Mouse (Mus musculus): ENCODE results near the gene Ttc6.

Ttc6 gene

GRCm38 (mm10) chr12:57545371-57546241, 18.3 kb upstream of the Ttc6 start:
- no peak for DNase-seq

- no peak for DNase-seq
Observed at GRCm38 (mm10) chr12:57546415-57547201, 17.3 kb upstream of the Ttc6 start, which contains the start of gene Foxa1. Gene Foxa1 (minus strand): TSS chr12:57546916.

GRCm38 (mm10) chr12:57547890-57548289, 16.0 kb upstream of the Ttc6 start:
- DNase-seq = no peak

GRCm38 (mm10) chr12:57548352-57548980, 15.4 kb upstream of the Ttc6 start:
- no peak for DNase-seq

GRCm38 (mm10) chr12:57548981-57549666, 14.8 kb upstream of the Ttc6 start:
- DNase-seq = no peak

- DNase-seq = no peak
Observed at GRCm38 (mm10) chr12:57549667-57550160, 14.2 kb upstream of the Ttc6 start.

- DNase-seq = no peak
Observed at GRCm38 (mm10) chr12:57550181-57550808, 13.6 kb upstream of the Ttc6 start.

GRCm38 (mm10) chr12:57550881-57551280, 13.0 kb upstream of the Ttc6 start:
- DNase-seq = no peak

GRCm38 (mm10) chr12:57552286-57552685, 11.6 kb upstream of the Ttc6 start:
- no peak for DNase-seq

- DNase-seq = no peak
Observed at GRCm38 (mm10) chr12:57554091-57554490, 9.8 kb upstream of the Ttc6 start.

GRCm38 (mm10) chr12:57571773-57572172, 7.9 kb downstream of the Ttc6 start:
- no peak for DNase-seq

- DNase-seq = no peak
Observed at GRCm38 (mm10) chr12:57572415-57572814, 8.5 kb downstream of the Ttc6 start.

GRCm38 (mm10) chr12:57575931-57576628, 12.2 kb downstream of the Ttc6 start:
- no peak for DNase-seq

- no peak for DNase-seq
Observed at GRCm38 (mm10) chr12:57607624-57608023, 43.7 kb downstream of the Ttc6 start.

- no peak for DNase-seq
Observed at GRCm38 (mm10) chr12:57615137-57615536, 51.2 kb downstream of the Ttc6 start.

GRCm38 (mm10) chr12:57622030-57622429, 58.1 kb downstream of the Ttc6 start:
- DNase-seq = no peak

GRCm38 (mm10) chr12:57623264-57623663, 59.4 kb downstream of the Ttc6 start:
- no peak for DNase-seq

- no peak for DNase-seq
Observed at GRCm38 (mm10) chr12:57624011-57624608, 60.2 kb downstream of the Ttc6 start.

GRCm38 (mm10) chr12:57650011-57650410, 86.1 kb downstream of the Ttc6 start:
- no peak for DNase-seq

GRCm38 (mm10) chr12:57650677-57651076, 86.8 kb downstream of the Ttc6 start:
- no peak for DNase-seq
